Mouse (Mus musculus): Measurements from ENCODE around the gene Ice1. TPM values are rescaled to one million over a fixed set of nuclear protein-coding genes. Genes with fewer than 3 reads are reported as not detected.

The Ice1 gene
- polyA plus RNA-seq, 1 experiment: 24.2 TPM

- no peak for DNase-seq (ENCODE audit: low read depth)
Measured at GRCm38 (mm10) chr13:70574216-70574615, 63.2 kb downstream of the Ice1 start.

- DNase-seq (ENCODE audit: low read depth): no peak
Measured at GRCm38 (mm10) chr13:70567889-70568288, 69.5 kb downstream of the Ice1 start.

GRCm38 (mm10) chr13:70553456-70553855 lies 84.0 kb downstream of the Ice1 start:
- no peak for DNase-seq (ENCODE audit: low read depth)

- no peak for DNase-seq (ENCODE audit: low read depth)
Measured at GRCm38 (mm10) chr13:70547457-70547856, 90.0 kb downstream of the Ice1 start.

- no peak for DNase-seq (ENCODE audit: low read depth)
Measured at GRCm38 (mm10) chr13:70545261-70545660, 92.2 kb downstream of the Ice1 start.

- DNase-seq (ENCODE audit: low read depth): no peak
Measured at GRCm38 (mm10) chr13:70539842-70540241, 97.6 kb downstream of the Ice1 start.

GRCm38 (mm10) chr13:70533412-70533811 lies 104.0 kb downstream of the Ice1 start:
- DNase-seq (ENCODE audit: low read depth): no peak

GRCm38 (mm10) chr13:70532719-70533118 lies 104.7 kb downstream of the Ice1 start:
- no peak for DNase-seq (ENCODE audit: low read depth)

- DNase-seq (ENCODE audit: low read depth): no peak
Measured at GRCm38 (mm10) chr13:70517651-70518050, 119.8 kb downstream of the Ice1 start.

- no peak for DNase-seq (ENCODE audit: low read depth)
Measured at GRCm38 (mm10) chr13:70515004-70515403, 122.4 kb downstream of the Ice1 start.

- no peak for DNase-seq (ENCODE audit: low read depth)
Measured at GRCm38 (mm10) chr13:70510199-70510598, 127.2 kb downstream of the Ice1 start.

- no peak for DNase-seq (ENCODE audit: low read depth)
Measured at GRCm38 (mm10) chr13:70509375-70510016, 127.9 kb downstream of the Ice1 start.

GRCm38 (mm10) chr13:70508708-70509374 lies 128.6 kb downstream of the Ice1 start:
- no peak for DNase-seq (ENCODE audit: low read depth)

Other genes with a start within 250 kb of the Ice1 start
- 1.1 and 1.6 TPM in 2 replicates for gene Adamts16, start 204.2 kb upstream of the Ice1 start, polyA plus RNA-seq (2012; rRNA removed)